Mouse (Mus musculus) macrophage (primary cell): ENCODE results near the gene Cetn2. TPM values are rescaled to one million over a fixed set of nuclear protein-coding genes. Genes with fewer than 3 reads are reported as not detected.

Experiments used
- polyA plus RNA-seq: library from polyadenylated mRNA; stranded (reverse); fragments of 250-400 nt; gene quantifications from 3 replicates; pipeline ENCODE4 v1.2.4, GENCODE M21; 2018; ENCODE audit warnings: inconsistent platforms

Cetn2 gene
- polyA plus RNA-seq, 1 experiment from 2014 or later: 88.1 TPM

Other genes starting within 250 kb of the Cetn2 start
- gene Gabrq, start 93.2 kb downstream of the Cetn2 start, polyA plus RNA-seq: not detected in 3 replicates
- gene Nsdhl, start 146 bp upstream of the Cetn2 start, polyA plus RNA-seq: 17.8 to 25.0 TPM (median 21.0 TPM) in 3 replicates
- not detected in 3 replicates for gene Zfp185, start 68.9 kb upstream of the Cetn2 start, polyA plus RNA-seq
- not detected in 3 replicates for gene Pnma5, start 118.7 kb upstream of the Cetn2 start, polyA plus RNA-seq
- gene Pnma3, start 146.4 kb upstream of the Cetn2 start, polyA plus RNA-seq: not detected in 3 replicates
- gene Xlr4a, start 164.1 kb upstream of the Cetn2 start, polyA plus RNA-seq: 1.4 to 5.2 TPM (median 2.2 TPM) in 3 replicates
- 0.35 TPM in 1 of 3 replicates, not detected in the others for gene Xlr3a, start 178.7 kb upstream of the Cetn2 start, polyA plus RNA-seq
- not detected in 3 replicates for gene Gm14685, start 198.6 kb upstream of the Cetn2 start, polyA plus RNA-seq
- gene Xlr5b, start 230.4 kb upstream of the Cetn2 start, polyA plus RNA-seq: not detected in 3 replicates
- gene DXBay18, start 231.0 kb upstream of the Cetn2 start, polyA plus RNA-seq: not detected in 3 replicates